Mouse (Mus musculus) forebrain, embryonic 13.5 days (tissue): ENCODE data around the gene Carhsp1. TPM values are rescaled to one million over a fixed set of nuclear protein-coding genes. Genes with fewer than 3 reads are reported as not detected.

Source experiments
- ATAC-seq: fragments of 200-750 bp; cut with Nextera tagmentation; 2 replicates; pipeline ENCODE4 v1.8.0; 2017
- H3K27ac ChIP-seq: fragments of 300-500 bp; sonication (generic); 2 replicates; pipeline ENCODE4 v1.5.1; 2015; ENCODE audit warnings: inconsistent platforms, mild to moderate bottlenecking, moderate library complexity
- H3K27me3 ChIP-seq: fragments of 300-500 bp; sonication (generic); 2 replicates; pipeline ENCODE4 v1.6.1; 2015; ENCODE audit warnings: mild to moderate bottlenecking, inconsistent platforms
- H3K36me3 ChIP-seq: fragments of 300-500 bp; sonication (generic); 2 replicates; pipeline ENCODE4 v1.6.1; 2015; ENCODE audit warnings: mild to moderate bottlenecking, inconsistent platforms; ENCODE audit not compliant: poor library complexity, severe bottlenecking
- H3K4me1 ChIP-seq: fragments of 300-500 bp; sonication (generic); 2 replicates; pipeline ENCODE4 v1.6.1; 2015; ENCODE audit warnings: inconsistent platforms
- H3K4me2 ChIP-seq: fragments of 300-500 bp; sonication (generic); 2 replicates; pipeline ENCODE4 v1.6.1; 2015; ENCODE audit warnings: inconsistent platforms, mild to moderate bottlenecking, moderate library complexity
- H3K4me3 ChIP-seq: fragments of 300-500 bp; sonication (generic); 2 replicates; pipeline ENCODE4 v1.5.1; 2015; ENCODE audit warnings: mild to moderate bottlenecking, inconsistent platforms
- H3K9ac ChIP-seq: fragments of 300-500 bp; sonication (generic); 2 replicates; pipeline ENCODE4 v1.6.1; 2015; ENCODE audit warnings: mild to moderate bottlenecking, inconsistent platforms
- H3K9me3 ChIP-seq: fragments of 300-500 bp; sonication (generic); replicated peaks from 2 replicates; pipeline ENCODE4 v1.6.1; 2016; ENCODE audit warnings: inconsistent platforms
- WGBS: fragments of 180-500 bp; shearing (Covaris S2); methylation state at CpG from one replicate; pipeline ENCODE4 v1.1.7; 2015; 5-methylcytosine and 5-hydroxymethylcytosine counted together
- polyA plus RNA-seq: library from polyadenylated mRNA; unstranded; fragments of >200 nt; fragmentation: Nextera tagmentation; extraction: Ambion mirVana; gene quantifications from 2 replicates; pipeline ENCODE4 v1.2.1, GENCODE M21; 2015

Carhsp1 gene
- polyA plus RNA-seq, 1 experiment from 2014 or later, result 190 TPM

DNA sequence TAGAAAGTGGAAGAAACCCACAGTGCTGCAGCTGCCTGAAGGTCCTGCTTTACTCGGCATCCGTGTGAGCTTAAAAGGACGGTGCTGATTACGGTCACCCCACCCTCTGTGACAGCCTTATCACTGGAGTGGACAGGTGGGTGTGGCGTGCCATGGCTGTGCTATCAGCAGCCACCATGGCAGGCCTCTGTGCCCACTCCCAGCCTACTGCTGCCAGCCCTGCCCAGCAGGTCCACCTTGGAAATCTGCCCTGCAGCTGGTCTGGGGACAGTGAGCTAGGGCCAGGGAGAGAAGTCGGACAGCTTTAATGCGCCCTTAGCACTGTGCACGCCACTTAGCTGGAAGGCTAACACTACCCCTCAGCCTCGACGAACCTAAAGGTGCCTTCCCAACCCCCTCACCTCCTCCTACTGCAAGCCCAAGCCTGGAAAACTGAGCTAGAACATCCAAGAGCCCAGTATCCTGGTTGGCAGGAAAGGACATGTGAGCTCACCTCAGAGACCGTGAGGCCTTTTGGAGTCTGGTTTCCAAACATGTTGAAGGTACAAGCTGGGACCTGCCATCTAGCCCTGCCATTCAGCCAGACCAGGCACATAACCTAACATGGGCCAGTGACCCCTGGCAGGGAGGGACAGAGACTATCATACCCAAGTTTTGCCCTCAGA is 15.0 kb upstream of the Carhsp1 start:
- H3K27ac ChIP-seq, result no peak overlapping the region
- H3K9ac ChIP-seq, result peak overlapping the region; percentile 31; the same call in 1 of the 2 replicates
- ATAC-seq, result 0 out of 2 replicates have a peak, but pooled peaks have one; percentile 9
- H3K9me3 ChIP-seq, result no peaks in the 10 kb centered on the region
- H3K27me3 ChIP-seq, result no peaks in the 10 kb centered on the region
- WGBS, result 89% methylated on average over 11 of the region's 11 CpGs
- no peak overlapping the region for H3K4me3 ChIP-seq
- H3K36me3 ChIP-seq, result peaks cover 53% of the 10 kb centered on the region
- H3K4me1 ChIP-seq, result no peaks in the 10 kb centered on the region
- no peak overlapping the region for H3K4me2 ChIP-seq

GRCm38 (mm10) chr16:8686121-8686870 is 14.3 kb upstream of the Carhsp1 start:
- Histone ChIP-seq H3K27me3 (no peaks in the 10 kb centered on the region), H3K27ac (no peak overlapping the region), H3K9ac (no peak overlapping the region), H3K36me3 (peaks cover 46% of the 10 kb centered on the region), H3K9me3 (no peaks in the 10 kb centered on the region), H3K4me1 (no peaks in the 10 kb centered on the region), H3K4me2 (no peak overlapping the region), H3K4me3 (no peak overlapping the region)
- 58% methylated on average over 7 of the region's 7 CpGs for WGBS
- peak; percentile 65 for ATAC-seq

GRCm38 (mm10) chr16:8685087-8685486 is 13.1 kb upstream of the Carhsp1 start:
- Histone ChIP-seq H3K9ac (no peak overlapping the region), H3K4me1 (no peaks in the 10 kb centered on the region), H3K27me3 (no peaks in the 10 kb centered on the region), H3K36me3 (peaks cover 34% of the 10 kb centered on the region), H3K4me3 (no peak overlapping the region), H3K9me3 (no peaks in the 10 kb centered on the region), H3K4me2 (no peak overlapping the region), H3K27ac (no peak overlapping the region)
- WGBS, result 85% methylated on average over 4 of the region's 4 CpGs
- ATAC-seq, result no peak

GRCm38 (mm10) chr16:8680470-8680869 is 8.5 kb upstream of the Carhsp1 start, which contains the start of gene Gm5767:
TSS of gene Gm5767 (plus strand) at chr16:8680770.
- no peaks in the 10 kb centered on the region for H3K4me1 ChIP-seq
- H3K27ac ChIP-seq, result no peak within 1 kb of the TSS
- ATAC-seq, result no peak
- H3K9me3 ChIP-seq, result no peaks in the 10 kb centered on the region
- H3K9ac ChIP-seq, result no peak within 1 kb of the TSS
- H3K36me3 ChIP-seq, result no peaks in the 10 kb centered on the region
- H3K27me3 ChIP-seq, result no peaks in the 10 kb centered on the region
- no peak within 1 kb of the TSS for H3K4me3 ChIP-seq
- H3K4me2 ChIP-seq, result no peak within 1 kb of the TSS
- 72% methylated on average over 5 of the region's 5 CpGs for WGBS

GRCm38 (mm10) chr16:8679780-8680179 is 7.8 kb upstream of the Carhsp1 start:
- Histone ChIP-seq H3K27me3 (no peaks in the 10 kb centered on the region), H3K4me3 (no peak overlapping the region), H3K9me3 (no peaks in the 10 kb centered on the region), H3K27ac (no peak overlapping the region), H3K36me3 (no peaks in the 10 kb centered on the region), H3K9ac (no peak overlapping the region), H3K4me1 (no peaks in the 10 kb centered on the region), H3K4me2 (no peak overlapping the region)
- no peak for ATAC-seq
- 93% methylated on average over 3 of the region's 3 CpGs for WGBS

DNA sequence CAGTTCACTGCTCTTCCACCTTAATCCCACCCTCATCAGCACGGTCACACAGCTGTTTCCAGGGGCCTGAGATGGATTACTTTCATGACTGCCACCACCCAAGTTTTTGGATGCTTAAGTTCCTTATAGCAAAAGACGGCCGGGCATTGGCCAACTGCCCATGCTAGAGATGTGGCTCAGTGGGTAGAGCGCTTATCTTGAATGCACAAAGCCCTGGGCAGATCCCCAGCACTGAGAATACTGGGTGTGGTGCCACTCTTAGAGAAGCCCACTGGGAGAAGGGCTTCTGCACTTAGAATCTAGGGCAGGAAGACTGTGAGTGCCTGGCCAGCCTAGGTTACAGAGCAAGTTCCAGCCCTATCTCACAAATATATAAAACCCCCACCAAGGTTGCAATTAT is 6.7 kb upstream of the Carhsp1 start:
- H3K36me3 ChIP-seq, result no peaks in the 10 kb centered on the region
- H3K4me1 ChIP-seq, result no peaks in the 10 kb centered on the region
- H3K9me3 ChIP-seq, result no peaks in the 10 kb centered on the region
- no peak overlapping the region for H3K4me3 ChIP-seq
- H3K27ac ChIP-seq, result no peak overlapping the region
- no peak overlapping the region for H3K9ac ChIP-seq
- ATAC-seq, result no peak
- 87% methylated on average over 4 of the region's 4 CpGs for WGBS
- peaks cover 5% of the 10 kb centered on the region for H3K27me3 ChIP-seq
- H3K4me2 ChIP-seq, result no peak overlapping the region

DNA sequence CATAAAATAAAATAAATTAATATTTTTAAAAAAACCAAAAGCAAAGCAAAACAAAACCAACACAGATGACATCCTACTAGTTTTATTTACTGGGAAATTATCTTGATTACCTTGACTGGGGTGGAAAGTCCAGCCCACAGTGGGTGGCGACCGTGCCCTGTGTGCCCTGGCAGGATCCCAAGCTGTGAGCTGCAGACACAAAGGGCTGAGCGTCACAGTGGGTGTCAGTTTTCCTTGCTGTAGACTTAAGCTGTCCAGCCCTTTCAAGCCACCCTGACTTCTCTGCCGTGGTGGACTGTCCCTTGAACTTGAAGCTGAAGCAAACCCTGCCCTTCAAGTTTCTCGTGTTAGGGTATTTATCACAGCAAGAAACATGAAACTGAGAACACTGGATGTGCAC is 6.1 kb upstream of the Carhsp1 start:
- no peak for ATAC-seq
- WGBS, result 47% methylated on average over 5 of the region's 5 CpGs

DNA sequence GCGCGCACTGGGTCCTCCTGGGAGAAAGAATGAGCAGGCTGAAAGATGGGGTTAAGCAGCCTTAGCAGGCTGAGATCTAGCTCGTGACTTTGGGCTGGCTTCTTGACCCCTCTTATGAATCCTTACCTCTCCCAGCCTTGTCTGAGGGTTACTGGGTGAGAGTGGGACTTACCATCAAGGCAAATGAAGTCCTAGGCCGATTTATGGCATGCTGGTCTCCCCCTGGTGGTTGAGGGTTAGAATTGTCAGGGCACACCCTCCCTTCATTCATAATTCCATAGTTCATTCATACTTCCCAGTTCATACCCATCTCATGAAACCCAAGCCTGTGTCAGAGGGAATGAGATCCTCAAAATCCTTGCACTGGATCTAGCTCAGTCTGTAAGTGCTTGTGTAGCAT is 4.8 kb upstream of the Carhsp1 start:
- H3K4me1 ChIP-seq, result no peaks in the 10 kb centered on the region
- no peak for ATAC-seq

More for the DNA sequence above, 6.1 kb upstream of the Carhsp1 start:
- no peak overlapping the region for H3K27ac ChIP-seq
- peaks cover 11% of the 10 kb centered on the region for H3K27me3 ChIP-seq
- no peaks in the 10 kb centered on the region for H3K4me1 ChIP-seq
- H3K9ac ChIP-seq, result no peak overlapping the region
- H3K4me3 ChIP-seq, result no peak overlapping the region
- no peak overlapping the region for H3K4me2 ChIP-seq
- H3K36me3 ChIP-seq, result no peaks in the 10 kb centered on the region
- H3K9me3 ChIP-seq, result no peaks in the 10 kb centered on the region

DNA sequence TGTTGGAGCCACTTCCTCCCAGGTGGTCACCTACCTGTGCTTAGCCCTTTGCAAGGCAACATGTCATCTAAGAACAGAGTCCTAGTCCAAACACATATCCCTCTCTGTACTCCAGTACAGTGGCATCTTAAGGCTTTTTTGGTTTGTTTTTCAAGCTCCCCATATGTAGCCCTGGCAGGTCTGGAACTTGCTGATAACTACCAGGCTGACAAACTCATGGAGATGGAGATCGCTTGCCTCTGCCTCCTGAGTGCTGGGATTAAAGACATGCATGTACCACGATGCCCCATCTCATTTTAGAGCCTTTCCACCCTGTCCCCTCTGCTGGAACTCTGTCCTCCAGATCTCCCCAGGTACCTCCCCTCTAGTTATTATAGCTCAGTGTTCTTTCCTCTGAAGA is 4.3 kb upstream of the Carhsp1 start:
- WGBS, result 76% methylated on average over 2 of the region's 2 CpGs
- no peaks in the 10 kb centered on the region for H3K36me3 ChIP-seq
- no peaks in the 10 kb centered on the region; the same call in 1 of the 2 replicates for H3K4me1 ChIP-seq
- no peak for ATAC-seq
- no peaks in the 10 kb centered on the region for H3K9me3 ChIP-seq
- peaks cover 15% of the 10 kb centered on the region for H3K27me3 ChIP-seq
- no peak overlapping the region for H3K27ac ChIP-seq
- no peak overlapping the region for H3K9ac ChIP-seq
- H3K4me2 ChIP-seq, result no peak overlapping the region
- H3K4me3 ChIP-seq, result no peak overlapping the region

More for the DNA sequence above, 4.8 kb upstream of the Carhsp1 start:
- 52% methylated on average over 4 of the region's 4 CpGs for WGBS
- H3K27ac ChIP-seq, result no peak overlapping the region
- peaks cover 15% of the 10 kb centered on the region for H3K27me3 ChIP-seq
- no peak overlapping the region for H3K9ac ChIP-seq
- H3K4me3 ChIP-seq, result no peak overlapping the region
- no peaks in the 10 kb centered on the region for H3K36me3 ChIP-seq
- no peaks in the 10 kb centered on the region for H3K9me3 ChIP-seq
- no peak overlapping the region for H3K4me2 ChIP-seq

GRCm38 (mm10) chr16:8675559-8675958 is 3.6 kb upstream of the Carhsp1 start:
- H3K4me3 ChIP-seq, result no peak overlapping the region
- H3K27ac ChIP-seq, result no peak overlapping the region
- H3K4me1 ChIP-seq, result peaks cover 5% of the 10 kb centered on the region
- H3K9me3 ChIP-seq, result no peaks in the 10 kb centered on the region
- ATAC-seq, result no peak
- H3K27me3 ChIP-seq, result peaks cover 15% of the 10 kb centered on the region
- no peak overlapping the region for H3K4me2 ChIP-seq
- no peaks in the 10 kb centered on the region for H3K36me3 ChIP-seq
- no peak overlapping the region for H3K9ac ChIP-seq
- WGBS, result 83% methylated on average over 8 of the region's 8 CpGs

GRCm38 (mm10) chr16:8674165-8674564 is 2.2 kb upstream of the Carhsp1 start:
- 5% methylated on average over 8 of the region's 8 CpGs for WGBS
- no peaks in the 10 kb centered on the region for H3K36me3 ChIP-seq
- H3K9ac ChIP-seq, result no peak overlapping the region
- H3K9me3 ChIP-seq, result no peaks in the 10 kb centered on the region
- H3K27ac ChIP-seq, result no peak overlapping the region
- 0 out of 2 replicates have a peak, but pooled peaks have one; percentile 2 for ATAC-seq
- peaks cover 15% of the 10 kb centered on the region for H3K27me3 ChIP-seq
- no peak overlapping the region for H3K4me3 ChIP-seq
- peaks cover 19% of the 10 kb centered on the region for H3K4me1 ChIP-seq
- no peak overlapping the region for H3K4me2 ChIP-seq

DNA sequence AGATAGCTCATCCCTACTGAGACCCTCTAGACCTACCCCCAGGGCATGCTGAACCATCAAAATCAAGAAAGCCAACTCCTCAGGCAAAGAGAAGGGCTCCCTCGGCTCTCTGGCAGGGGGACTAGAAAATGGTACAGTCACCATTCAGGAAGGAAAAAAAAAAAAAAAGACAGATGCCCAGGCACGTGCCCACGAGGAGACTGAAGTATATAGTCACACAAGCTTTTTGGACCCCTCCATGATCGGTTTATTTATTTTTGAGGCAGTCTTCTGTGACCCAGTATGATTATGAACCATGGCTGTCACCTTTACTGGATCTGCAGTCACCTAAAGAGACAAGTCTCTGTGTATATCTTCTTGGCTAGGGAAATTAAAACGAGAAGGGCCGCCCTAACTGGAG is 1.4 kb upstream of the Carhsp1 start:
- no peaks in the 10 kb centered on the region for H3K9me3 ChIP-seq
- peaks cover 27% of the 10 kb centered on the region for H3K4me1 ChIP-seq
- H3K27ac ChIP-seq, result no peak overlapping the region
- WGBS, result 75% methylated on average over 6 of the region's 6 CpGs
- H3K4me3 ChIP-seq, result no peak overlapping the region
- no peak overlapping the region for H3K9ac ChIP-seq
- no peak overlapping the region for H3K4me2 ChIP-seq
- peaks cover 15% of the 10 kb centered on the region for H3K27me3 ChIP-seq
- no peaks in the 10 kb centered on the region for H3K36me3 ChIP-seq
- ATAC-seq, result no peak
